Mouse (Mus musculus) neural tube, embryonic 14.5 days (tissue): ENCODE data around the gene Hscb. TPM values are rescaled to one million over a fixed set of nuclear protein-coding genes. Genes with fewer than 3 reads are reported as not detected.

ENCODE experiments used
- ATAC-seq: fragments of 200-750 bp; cut with Nextera tagmentation; 2 replicates; pipeline ENCODE4 v1.8.0; 2017; ENCODE audit warnings: low read depth, mild to moderate bottlenecking, moderate TSS enrichment, moderate library complexity
- H3K27ac ChIP-seq: fragments of 300-500 bp; sonication (generic); 2 replicates; pipeline ENCODE4 v1.5.1; 2014; ENCODE audit warnings: low read depth, mild to moderate bottlenecking, control low read depth, low read length, moderate library complexity, mixed read lengths
- H3K27me3 ChIP-seq: fragments of 300-500 bp; sonication (generic); 2 replicates; pipeline ENCODE4 v1.6.1; 2014; ENCODE audit warnings: low read length; ENCODE audit not compliant: control insufficient read depth, insufficient read depth
- H3K36me3 ChIP-seq: fragments of 300-500 bp; sonication (generic); 2 replicates; pipeline ENCODE4 v1.6.1; 2014; ENCODE audit warnings: low read length, mixed read lengths; ENCODE audit not compliant: control insufficient read depth, insufficient read depth
- H3K4me1 ChIP-seq: fragments of 300-500 bp; sonication (generic); 2 replicates; pipeline ENCODE4 v1.6.1; 2014; ENCODE audit warnings: low read length; ENCODE audit not compliant: control insufficient read depth, insufficient read depth
- H3K4me2 ChIP-seq: fragments of 300-500 bp; sonication (generic); 2 replicates; pipeline ENCODE4 v1.6.1; 2014; ENCODE audit warnings: mild to moderate bottlenecking, low read depth, low read length, control low read depth
- H3K4me3 ChIP-seq: fragments of 300-500 bp; sonication (generic); 2 replicates; pipeline ENCODE4 v1.5.1; 2014; ENCODE audit warnings: low read depth, low read length, control low read depth, mixed read lengths
- H3K9ac ChIP-seq: fragments of 300-500 bp; sonication (generic); replicated peaks from 2 replicates; pipeline ENCODE4 v1.6.1; 2014; ENCODE audit warnings: low read depth, mild to moderate bottlenecking, control low read depth, low read length, mixed read lengths
- H3K9me3 ChIP-seq: fragments of 300-500 bp; sonication (generic); 2 replicates; pipeline ENCODE4 v1.6.1; 2016; ENCODE audit warnings: low read length; ENCODE audit not compliant: control insufficient read depth
- WGBS: fragments of 180-500 bp; shearing (Covaris S2); extraction: QIAGEN DNeasy Blood & Tissue Kit; methylation state at CpG from one replicate; pipeline ENCODE4 v1.1.7; 2014; 5-methylcytosine and 5-hydroxymethylcytosine counted together
- polyA plus RNA-seq: library from polyadenylated mRNA; unstranded; fragments of >200 nt; fragmentation: Nextera tagmentation; extraction: Ambion mirVana; gene quantifications from 2 replicates; pipeline ENCODE4 v1.2.1, GENCODE M21; 2014

Hscb gene
- polyA plus RNA-seq, 1 experiment from 2014 or later, result 7.9 TPM

- peak within 1 kb of the TSS; percentile 63 for H3K4me3 ChIP-seq
- no peaks in the 10 kb centered on the region for H3K9me3 ChIP-seq
- peak within 1 kb of the TSS; percentile 98 for H3K4me2 ChIP-seq
- H3K36me3 ChIP-seq, result peaks cover 4% of the 10 kb centered on the region
- H3K9ac ChIP-seq, result peak within 1 kb of the TSS; percentile 67
- ATAC-seq, result peak; percentile 88
- H3K27me3 ChIP-seq, result no peaks in the 10 kb centered on the region
- peaks cover 12% of the 10 kb centered on the region; the same call in 1 of the 2 replicates for H3K4me1 ChIP-seq
- under 1% methylated on average over 53 of the region's 57 CpGs for WGBS
- H3K27ac ChIP-seq, result 0 out of 2 replicates have a peak within 1 kb of the TSS, but pooled peaks have one; percentile 16
These were observed 59.4 kb downstream of the Hscb start, which contains the start of gene Pus1 for GRCm38 (mm10) chr5:110779998-110780760. Pus1 (minus strand) TSS chr5:110780659.

DNA sequence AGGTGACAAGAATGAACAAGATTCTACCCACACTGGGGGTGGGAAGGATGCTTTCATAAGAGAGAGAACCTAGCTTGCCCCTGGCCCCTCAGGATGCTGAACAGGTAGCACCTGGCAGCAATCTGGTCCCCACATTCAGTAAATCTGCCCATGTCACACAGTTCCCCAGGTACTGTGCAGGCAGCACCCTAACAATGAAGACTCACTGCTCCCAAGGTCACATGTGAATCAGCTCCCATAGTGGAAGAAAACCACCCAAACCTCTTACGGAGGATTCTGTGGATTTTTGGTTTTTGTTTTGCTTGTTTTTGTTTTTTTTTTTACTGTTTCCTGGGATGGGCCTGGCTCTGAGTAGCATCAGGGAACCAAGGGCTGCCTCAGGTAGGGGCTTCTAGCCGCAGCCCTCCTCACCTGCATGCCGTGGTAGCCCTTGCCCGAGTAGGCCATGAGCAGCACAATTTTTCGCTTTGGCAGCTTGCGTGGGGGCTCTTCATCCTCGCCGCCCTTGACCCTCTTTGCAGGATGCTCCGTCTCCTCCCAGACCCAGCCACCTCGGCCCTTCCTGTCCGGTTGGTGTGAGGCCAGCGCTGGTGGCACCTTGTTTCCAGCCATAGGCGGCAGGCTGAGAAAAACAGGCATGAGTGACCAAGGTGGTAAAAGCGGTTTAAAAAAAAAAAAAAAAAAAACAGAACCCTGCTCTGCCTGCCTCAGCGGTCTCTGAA is 60.1 kb downstream of the Hscb start:
- peaks cover 8% of the 10 kb centered on the region for H3K36me3 ChIP-seq
- H3K27me3 ChIP-seq, result no peaks in the 10 kb centered on the region
- H3K9me3 ChIP-seq, result no peaks in the 10 kb centered on the region
- ATAC-seq, result no peak
- peaks cover 12% of the 10 kb centered on the region; the same call in 1 of the 2 replicates for H3K4me1 ChIP-seq
- peak overlapping the region; percentile 67 for H3K9ac ChIP-seq
- H3K4me3 ChIP-seq, result peak overlapping the region; percentile 63
- H3K27ac ChIP-seq, result no peak overlapping the region
- H3K4me2 ChIP-seq, result peak overlapping the region; percentile 98
- 19% methylated on average over 15 of the region's 15 CpGs for WGBS

Other genes with a start within 250 kb of the Hscb start
- 35.1 and 38.7 TPM in 2 replicates for gene Noc4l, start 186.4 kb downstream of the Hscb start, polyA plus RNA-seq
- 15.0 and 16.4 TPM in 2 replicates for gene Ddx51, start 186.3 kb downstream of the Hscb start, polyA plus RNA-seq
- gene Ep400, start 69.1 kb downstream of the Hscb start, polyA plus RNA-seq, result 46.2 and 50.4 TPM in 2 replicates
- 12.1 and 13.6 TPM in 2 replicates for gene Pus1, start 59.1 kb downstream of the Hscb start, polyA plus RNA-seq
- gene Ulk1, start 29.7 kb downstream of the Hscb start, polyA plus RNA-seq, result 52.6 and 55.7 TPM in 2 replicates
- 3.6 and 4.3 TPM in 2 replicates for gene Chek2, start 202 bp upstream of the Hscb start, polyA plus RNA-seq
- 33.5 and 37.6 TPM in 2 replicates for gene Ttc28, start 40.0 kb upstream of the Hscb start, polyA plus RNA-seq